In the genomic region with DNA sequence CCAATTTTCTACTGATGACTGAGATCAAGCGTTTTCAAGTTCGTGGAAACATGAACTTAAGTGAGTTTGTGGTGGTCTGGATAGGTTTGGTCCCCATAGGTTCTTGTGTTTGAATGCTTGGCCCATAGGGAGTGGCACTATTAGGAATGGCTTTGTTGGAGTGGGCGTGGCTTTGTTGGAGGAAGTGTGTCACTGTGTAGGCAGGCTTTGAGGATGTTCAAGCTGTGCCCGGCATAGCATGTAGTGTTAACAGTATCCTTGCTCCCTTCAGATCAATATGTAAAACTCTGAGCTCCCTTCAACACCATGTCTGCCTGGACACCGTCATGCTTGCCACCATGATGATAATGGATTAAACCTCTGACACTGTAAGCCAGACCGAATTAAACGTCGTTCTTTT, we compare ENCODE assay signal across 31 mouse cellular contexts.
"Had no signal": no experiment of that assay in that cellular context is flagged by ENCODE, and none has a peak within 500 bp of the region (broad histone marks: within the 10 kb centered on the region; RNA-seq: fewer than 3 reads in every experiment).

No protein-coding gene starts in this region.

- H3K27ac ChIP-seq: limb, embryonic 10.5 days; limb, embryonic 12.5 days; limb, embryonic 13.5 days; limb, embryonic 15.5 days; liver, embryonic 12.5 days; liver, embryonic 13.5 days; liver, embryonic 14.5 days; liver, embryonic 15.5 days; lung, embryonic 15.5 days; macrophage; midbrain, embryonic 10.5 days; midbrain, embryonic 12.5 days; midbrain, embryonic 13.5 days; midbrain, embryonic 15.5 days; neural tube, embryonic 12.5 days; neural tube, embryonic 13.5 days had no signal

- ATAC-seq: liver, embryonic 12.5 days; liver, postnatal 0 days; lung, postnatal 0 days; midbrain, embryonic 13.5 days; midbrain, embryonic 15.5 days; midbrain, embryonic 16.5 days had no signal

- DNase-seq: left cerebral cortex, postnatal 4 days; liver; liver, embryonic 13.5 days; liver, postnatal 0 days; lung, adult 18-20 months; lung, adult 2 months; lung, embryonic 14.5 days; lung, postnatal 10 days; lung, postnatal 14 days; lung, postnatal 36 days; lung, postnatal 4 days; midbrain, embryonic 14.5 days had no signal

- H3K36me3 ChIP-seq: limb, embryonic 10.5 days; limb, embryonic 12.5 days; limb, embryonic 13.5 days; limb, embryonic 15.5 days; liver, embryonic 12.5 days; liver, embryonic 13.5 days; liver, embryonic 15.5 days; lung, embryonic 15.5 days; midbrain, embryonic 10.5 days; midbrain, embryonic 12.5 days; midbrain, embryonic 13.5 days; midbrain, embryonic 15.5 days; neural tube, embryonic 12.5 days; neural tube, embryonic 13.5 days had no signal

- H3K4me3 ChIP-seq: limb, embryonic 10.5 days; limb, embryonic 12.5 days; limb, embryonic 13.5 days; limb, embryonic 15.5 days; liver, embryonic 12.5 days; liver, embryonic 13.5 days; liver, embryonic 15.5 days; lung, embryonic 15.5 days; megakaryocyte, embryonic 14.5 days; midbrain, embryonic 10.5 days; midbrain, embryonic 12.5 days; midbrain, embryonic 13.5 days; midbrain, embryonic 15.5 days; myocyte; neural tube, embryonic 12.5 days; neural tube, embryonic 13.5 days had no signal

- H3K9ac ChIP-seq: limb, embryonic 12.5 days; limb, embryonic 13.5 days; limb, embryonic 15.5 days; liver, embryonic 12.5 days; liver, embryonic 13.5 days; liver, embryonic 14.5 days; liver, embryonic 15.5 days; liver, postnatal 0 days; lung, embryonic 14.5 days; lung, embryonic 15.5 days; midbrain, embryonic 12.5 days; midbrain, embryonic 13.5 days; midbrain, embryonic 15.5 days; neural tube, embryonic 12.5 days; neural tube, embryonic 13.5 days had no signal

- H3K4me1 ChIP-seq: liver, embryonic 12.5 days; liver, embryonic 13.5 days; liver, embryonic 15.5 days; lung, embryonic 15.5 days had no signal

- H3K27me3 ChIP-seq: limb, embryonic 12.5 days; limb, embryonic 13.5 days; limb, embryonic 15.5 days; liver, embryonic 12.5 days; liver, embryonic 13.5 days; liver, embryonic 15.5 days; lung, embryonic 15.5 days; midbrain, embryonic 12.5 days; midbrain, embryonic 13.5 days; midbrain, embryonic 15.5 days; neural tube, embryonic 12.5 days; neural tube, embryonic 13.5 days had no signal
